Mouse (Mus musculus) neural tube, embryonic 11.5 days (tissue): ENCODE data around the gene Gm266. TPM values are rescaled to one million over a fixed set of nuclear protein-coding genes. Genes with fewer than 3 reads are reported as not detected.

Source experiments
- ATAC-seq: fragments of 200-750 bp; cut with Nextera tagmentation; 2 replicates; pipeline ENCODE4 v1.8.0; 2017; ENCODE audit warnings: moderate number of reproducible peaks, mild to moderate bottlenecking, moderate TSS enrichment, moderate library complexity; ENCODE audit not compliant: insufficient read depth, low FRiP score, low TSS enrichment
- DNase-seq: peaks from one replicate; pipeline ENCODE4 v3.0.0-alpha.2; 2015; ENCODE audit warnings: low spot score
- H3K27ac ChIP-seq: fragments of 300-500 bp; sonication (generic); 2 replicates; pipeline ENCODE4 v1.5.1; 2014; ENCODE audit warnings: low read depth, mild to moderate bottlenecking, low read length
- H3K27me3 ChIP-seq: fragments of 300-500 bp; sonication (generic); 2 replicates; pipeline ENCODE4 v1.6.1; 2014; ENCODE audit warnings: mild to moderate bottlenecking, low read length, mixed read lengths; ENCODE audit not compliant: control insufficient read depth, insufficient read depth
- H3K36me3 ChIP-seq: fragments of 300-500 bp; sonication (generic); 2 replicates; pipeline ENCODE4 v1.6.1; 2014; ENCODE audit warnings: mild to moderate bottlenecking, low read length, moderate library complexity, mixed read lengths; ENCODE audit not compliant: control insufficient read depth, insufficient read depth
- H3K4me1 ChIP-seq: fragments of 300-500 bp; sonication (generic); 2 replicates; pipeline ENCODE4 v1.6.1; 2014; ENCODE audit warnings: low read length, mixed read lengths; ENCODE audit not compliant: control insufficient read depth, insufficient read depth
- H3K4me2 ChIP-seq: fragments of 300-500 bp; sonication (generic); 2 replicates; pipeline ENCODE4 v1.6.1; 2014; ENCODE audit warnings: low read depth, mild to moderate bottlenecking, moderate library complexity
- H3K4me3 ChIP-seq: fragments of 300-500 bp; sonication (generic); 2 replicates; pipeline ENCODE4 v1.5.1; 2014; ENCODE audit warnings: low read depth, low read length
- H3K9ac ChIP-seq: fragments of 300-500 bp; sonication (generic); 2 replicates; pipeline ENCODE4 v1.6.1; 2014; ENCODE audit warnings: mild to moderate bottlenecking, low read length
- H3K9me3 ChIP-seq: fragments of 300-500 bp; sonication (generic); 2 replicates; pipeline ENCODE4 v1.6.1; 2016; ENCODE audit warnings: low read length; ENCODE audit not compliant: control insufficient read depth
- WGBS: fragments of 180-500 bp; shearing (Covaris S2); extraction: QIAGEN DNeasy Blood & Tissue Kit; methylation state at CpG from one replicate; pipeline ENCODE4 v1.1.7; 2014; 5-methylcytosine and 5-hydroxymethylcytosine counted together
- polyA plus RNA-seq: library from polyadenylated mRNA; unstranded; fragments of >200 nt; fragmentation: Nextera tagmentation; extraction: Ambion mirVana; gene quantifications from 2 replicates; pipeline ENCODE4 v1.2.1, GENCODE M21; 2014

The Gm266 gene
- polyA plus RNA-seq, 1 experiment from 2014 or later: 5.3 TPM

- Histone ChIP-seq H3K36me3 (no peaks in the 10 kb centered on the region), H3K9me3 (no peaks in the 10 kb centered on the region), H3K27me3 (no peaks in the 10 kb centered on the region), H3K4me3 (no peak overlapping the region), H3K4me1 (no peaks in the 10 kb centered on the region), H3K27ac (no peak overlapping the region), H3K4me2 (no peak overlapping the region), H3K9ac (no peak overlapping the region)
- no peak for DNase-seq
- no peak for ATAC-seq
- WGBS: 75% methylated on average over 5 of the region's 5 CpGs
These were observed 12.7 kb downstream of the Gm266 start for GRCm38 (mm10) chr12:111472886-111473285.

GRCm38 (mm10) chr12:111471721-111472120 is 13.9 kb downstream of the Gm266 start:
- DNase-seq (no peak), ATAC-seq (no peak)
- H3K4me2 ChIP-seq: no peak overlapping the region
- H3K27ac ChIP-seq: no peak overlapping the region
- WGBS: 89% methylated on average over 3 of the region's 3 CpGs
- no peaks in the 10 kb centered on the region for H3K27me3 ChIP-seq
- H3K36me3 ChIP-seq: no peaks in the 10 kb centered on the region
- H3K9me3 ChIP-seq: no peaks in the 10 kb centered on the region
- H3K4me3 ChIP-seq: no peak overlapping the region
- no peak overlapping the region for H3K9ac ChIP-seq
- H3K4me1 ChIP-seq: no peaks in the 10 kb centered on the region

GRCm38 (mm10) chr12:111471119-111471518 is 14.5 kb downstream of the Gm266 start:
- ATAC-seq (no peak), DNase-seq (no peak)
- no peak overlapping the region for H3K4me3 ChIP-seq
- no peaks in the 10 kb centered on the region for H3K27me3 ChIP-seq
- 58% methylated on average over 1 of the region's 1 CpGs for WGBS
- no peak overlapping the region for H3K27ac ChIP-seq
- H3K4me1 ChIP-seq: no peaks in the 10 kb centered on the region
- H3K9me3 ChIP-seq: no peaks in the 10 kb centered on the region
- H3K36me3 ChIP-seq: no peaks in the 10 kb centered on the region
- H3K4me2 ChIP-seq: no peak overlapping the region
- no peak overlapping the region for H3K9ac ChIP-seq

- Histone ChIP-seq H3K4me2 (no peak overlapping the region), H3K27ac (no peak overlapping the region), H3K27me3 (no peaks in the 10 kb centered on the region), H3K4me1 (no peaks in the 10 kb centered on the region), H3K9ac (no peak overlapping the region), H3K36me3 (no peaks in the 10 kb centered on the region), H3K4me3 (no peak overlapping the region), H3K9me3 (no peaks in the 10 kb centered on the region)
- ATAC-seq (no peak), DNase-seq (peak; percentile 68)
- 9% methylated on average over 8 of the region's 8 CpGs for WGBS
These were observed 16.1 kb downstream of the Gm266 start for GRCm38 (mm10) chr12:111469507-111469906.

- H3K4me2 ChIP-seq: no peak overlapping the region
- H3K4me3 ChIP-seq: no peak overlapping the region
- H3K4me1 ChIP-seq: no peaks in the 10 kb centered on the region
- H3K9me3 ChIP-seq: no peaks in the 10 kb centered on the region
- H3K9ac ChIP-seq: no peak overlapping the region
- no peak overlapping the region for H3K27ac ChIP-seq
- no peaks in the 10 kb centered on the region for H3K27me3 ChIP-seq
- ATAC-seq (no peak), DNase-seq (no peak)
- 74% methylated on average over 7 of the region's 7 CpGs for WGBS
- H3K36me3 ChIP-seq: no peaks in the 10 kb centered on the region
These were observed 17.4 kb downstream of the Gm266 start for GRCm38 (mm10) chr12:111468206-111468605.

GRCm38 (mm10) chr12:111466369-111466768 is 19.3 kb downstream of the Gm266 start:
- no peaks in the 10 kb centered on the region for H3K36me3 ChIP-seq
- ATAC-seq (no peak), DNase-seq (no peak)
- WGBS: 90% methylated on average over 3 of the region's 3 CpGs
- no peak overlapping the region for H3K9ac ChIP-seq
- no peak overlapping the region for H3K27ac ChIP-seq
- H3K27me3 ChIP-seq: no peaks in the 10 kb centered on the region
- no peak overlapping the region for H3K4me2 ChIP-seq
- no peaks in the 10 kb centered on the region for H3K9me3 ChIP-seq
- no peaks in the 10 kb centered on the region for H3K4me1 ChIP-seq
- no peak overlapping the region for H3K4me3 ChIP-seq

- no peaks in the 10 kb centered on the region for H3K4me1 ChIP-seq
- DNase-seq (no peak), ATAC-seq (no peak)
- no peaks in the 10 kb centered on the region for H3K36me3 ChIP-seq
- no peaks in the 10 kb centered on the region for H3K27me3 ChIP-seq
- H3K27ac ChIP-seq: no peak overlapping the region
- no peak overlapping the region for H3K4me2 ChIP-seq
- no peak overlapping the region for H3K4me3 ChIP-seq
- H3K9ac ChIP-seq: no peak overlapping the region
- no peaks in the 10 kb centered on the region for H3K9me3 ChIP-seq
- 83% methylated on average over 7 of the region's 7 CpGs for WGBS
These were observed 22.1 kb downstream of the Gm266 start for GRCm38 (mm10) chr12:111463570-111463969.

GRCm38 (mm10) chr12:111457742-111458141 is 27.9 kb downstream of the Gm266 start:
- Histone ChIP-seq H3K4me1 (no peaks in the 10 kb centered on the region; the same call in 1 of the 2 replicates), H3K27me3 (0 out of 2 replicates have a peak, but pooled peaks cover 6% of the 10 kb centered on the region), H3K9ac (no peak overlapping the region), H3K4me3 (no peak overlapping the region), H3K4me2 (no peak overlapping the region), H3K9me3 (no peaks in the 10 kb centered on the region), H3K36me3 (no peaks in the 10 kb centered on the region), H3K27ac (no peak overlapping the region)
- no peak for DNase-seq
- WGBS: 58% methylated on average over 1 of the region's 1 CpGs
- no peak for ATAC-seq

GRCm38 (mm10) chr12:111455860-111456259 is 29.8 kb downstream of the Gm266 start:
- Histone ChIP-seq H3K27ac (no peak overlapping the region), H3K4me2 (no peak overlapping the region), H3K4me3 (no peak overlapping the region), H3K9me3 (no peaks in the 10 kb centered on the region), H3K27me3 (peaks cover 15% of the 10 kb centered on the region), H3K9ac (no peak overlapping the region), H3K36me3 (no peaks in the 10 kb centered on the region), H3K4me1 (no peaks in the 10 kb centered on the region; the same call in 1 of the 2 replicates)
- 68% methylated on average over 8 of the region's 8 CpGs for WGBS
- ATAC-seq: no peak
- DNase-seq: no peak
